Mouse (Mus musculus) MEL-GATA-1-ER (cell line): ENCODE data around the gene Mia2.

Source experiments
- DNase-seq: peaks from one replicate; pipeline ENCODE4 v3.0.0-alpha.2; 2012; ENCODE audit warnings: low read depth; ENCODE audit errors: extremely low read depth

Mia2 gene

DNA sequence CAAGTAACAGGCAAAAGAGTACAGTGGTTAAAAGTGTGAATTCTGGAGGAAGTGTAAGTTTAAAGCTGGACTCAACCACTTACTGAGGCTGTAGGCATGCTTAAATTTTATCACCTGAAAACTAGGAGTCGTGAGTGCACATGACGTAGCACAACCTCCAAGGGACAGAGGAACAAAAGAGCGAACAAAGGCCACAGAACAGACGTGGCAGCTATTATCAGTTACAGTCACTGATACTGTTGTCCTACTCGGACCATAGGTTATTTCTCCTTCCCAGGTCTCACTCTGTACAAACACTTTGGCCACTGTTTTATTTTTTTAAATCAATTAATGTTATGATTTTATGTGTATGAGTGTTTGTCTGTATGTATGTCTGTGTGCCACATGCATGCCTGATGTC is 9.2 kb downstream of the Mia2 start:
- no peak for DNase-seq

DNA sequence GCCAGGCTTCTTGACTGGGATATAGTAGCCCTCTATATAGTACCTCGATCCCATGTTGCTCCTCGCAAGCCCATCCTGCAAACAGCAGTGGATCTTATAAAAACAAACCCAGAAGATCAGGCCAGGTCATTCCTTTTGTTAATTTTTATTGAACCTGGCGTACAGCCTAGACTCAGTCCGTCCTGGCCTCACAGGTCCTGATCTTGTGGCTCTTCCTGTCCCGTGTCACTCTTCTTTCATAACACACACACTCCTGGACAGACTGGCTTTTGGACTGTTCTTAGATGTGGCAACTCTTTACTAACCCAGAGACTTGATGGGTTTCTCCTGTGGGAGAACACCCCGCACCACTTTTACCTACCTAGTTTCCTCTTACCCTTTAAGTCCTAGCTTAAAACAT is 10.3 kb downstream of the Mia2 start:
- DNase-seq, result no peak

DNA sequence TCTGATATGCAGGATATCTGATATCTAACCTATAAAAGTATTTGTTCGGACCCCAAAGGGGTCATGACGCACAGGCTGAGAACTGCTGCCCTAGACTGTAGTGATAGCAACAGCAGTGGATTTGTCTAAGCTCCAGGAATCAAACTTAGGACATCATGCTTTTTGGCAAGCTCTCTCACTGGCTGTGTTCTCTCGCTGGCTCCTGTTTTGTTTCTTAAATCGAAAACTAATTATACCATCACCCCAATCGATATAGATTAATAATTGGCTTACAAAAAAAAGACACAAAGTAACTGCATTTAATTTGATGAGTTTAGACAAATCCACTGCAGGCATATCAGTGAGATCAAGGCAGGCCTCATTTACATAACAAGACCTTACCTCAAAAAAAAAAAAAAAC is 10.9 kb downstream of the Mia2 start:
- DNase-seq, result no peak

DNA sequence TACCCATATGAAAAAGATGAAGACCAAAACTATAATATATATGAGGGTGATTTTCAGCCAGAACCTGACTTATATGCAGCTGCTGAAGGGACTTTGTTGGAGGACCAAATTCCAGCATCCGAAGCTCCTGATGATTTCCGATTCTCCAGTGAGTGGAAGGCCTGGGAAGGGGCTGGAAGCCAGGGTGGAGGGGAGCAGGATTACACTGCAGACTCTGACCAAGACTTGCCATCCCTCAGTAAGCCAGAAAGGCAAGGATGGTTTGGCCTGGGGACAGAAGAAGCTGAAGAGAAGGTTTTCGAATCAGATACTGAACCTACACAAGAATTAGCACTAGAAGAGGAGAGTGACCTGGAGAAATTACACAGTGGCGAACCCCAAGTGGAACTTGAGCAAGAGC is 12.3 kb downstream of the Mia2 start:
- no peak for DNase-seq

DNA sequence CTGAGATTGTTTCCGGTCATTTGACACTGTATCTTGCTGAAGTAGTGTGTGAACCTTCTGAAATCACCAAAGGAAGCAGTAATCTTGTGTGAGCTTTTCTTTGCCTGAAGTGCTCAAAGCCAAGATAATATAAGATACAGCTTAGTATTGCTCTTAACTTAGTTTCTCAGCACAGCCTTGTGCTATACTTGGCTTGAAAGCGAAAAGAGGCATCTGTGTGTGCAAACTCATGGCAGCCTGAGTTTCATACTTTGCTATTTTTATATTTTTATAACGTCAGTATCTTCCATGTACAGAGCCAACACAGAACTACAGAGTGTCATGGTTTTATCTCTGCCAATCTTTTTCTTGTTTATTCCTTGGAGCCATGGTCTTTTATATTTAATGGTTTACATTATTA is 21.6 kb downstream of the Mia2 start:
- DNase-seq, result no peak

DNA sequence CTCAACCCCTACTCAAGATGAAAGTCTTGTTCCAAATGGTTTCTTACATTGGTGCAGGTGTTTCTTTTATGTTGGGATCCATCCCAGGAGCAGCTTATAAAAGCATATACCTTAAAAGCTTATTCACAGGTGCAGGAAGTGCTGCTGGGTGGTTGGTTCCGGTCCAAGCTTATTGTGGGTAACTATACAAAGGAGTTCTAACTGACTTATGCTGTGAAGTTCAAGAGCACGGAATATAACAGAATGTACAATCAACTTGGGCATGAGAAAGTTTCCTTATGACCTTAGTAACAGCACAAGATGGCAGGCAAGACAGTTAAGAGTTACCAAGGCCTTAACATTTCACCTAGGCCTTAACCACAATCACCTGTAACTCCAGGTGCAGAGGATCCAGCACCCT is 29.8 kb downstream of the Mia2 start:
- no peak for DNase-seq

DNA sequence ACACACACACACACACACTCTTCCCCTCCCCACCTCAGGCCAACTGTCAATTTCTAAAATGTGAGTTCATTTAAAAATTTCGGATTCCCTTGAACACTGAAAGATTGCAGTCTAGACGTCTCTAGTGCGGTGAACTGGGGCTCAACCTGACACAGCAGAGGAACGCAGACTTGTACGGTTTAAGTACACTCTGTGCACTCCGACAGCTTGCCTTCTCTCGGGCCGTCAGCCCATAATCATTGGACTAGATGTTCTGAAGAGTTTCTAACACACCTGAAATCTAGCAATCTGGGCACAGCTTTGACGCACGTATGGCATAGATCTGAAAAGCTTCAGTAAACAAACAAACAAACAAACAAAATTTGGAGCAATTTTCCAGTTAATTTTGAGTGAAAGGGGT is 32.9 kb downstream of the Mia2 start:
- DNase-seq, result no peak

DNA sequence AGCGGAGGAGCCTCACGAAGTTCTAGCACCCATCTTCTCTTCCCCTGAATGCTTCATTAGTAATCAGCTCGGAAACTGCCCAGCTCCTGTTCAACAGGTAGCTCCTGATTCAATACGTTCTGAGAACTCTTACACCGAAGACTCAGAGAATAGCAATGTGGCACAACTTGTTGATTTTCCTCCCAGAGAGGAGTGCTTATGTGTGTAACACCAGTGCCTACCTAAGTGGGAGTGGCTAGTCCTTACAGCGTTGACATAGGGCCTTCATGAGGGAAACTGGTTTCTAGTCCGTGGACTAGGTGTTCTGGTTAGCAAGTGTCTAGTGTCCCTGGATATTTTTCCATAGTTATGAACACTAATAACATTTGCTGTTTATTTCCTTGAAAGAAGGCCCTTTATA is 33.4 kb downstream of the Mia2 start:
- DNase-seq, result no peak

DNA sequence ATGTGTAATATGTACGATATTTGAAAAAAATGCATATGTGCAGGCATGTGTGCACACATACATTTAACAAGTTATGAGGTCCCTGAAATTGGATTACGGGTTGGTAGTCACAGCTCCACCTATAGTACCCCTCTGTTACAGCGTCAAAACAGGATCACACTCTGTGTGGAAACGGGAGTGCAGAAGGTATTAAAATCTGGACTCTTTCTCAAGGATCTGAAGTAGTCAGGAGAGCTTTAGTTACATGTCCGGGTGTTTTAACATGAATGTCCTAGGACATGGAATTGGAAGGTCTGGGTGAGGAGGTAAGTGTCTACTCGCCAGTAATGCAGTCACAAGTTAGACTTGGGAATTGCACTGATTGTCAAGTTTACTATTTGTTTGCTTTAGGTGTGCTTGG is 34.0 kb downstream of the Mia2 start:
- no peak for DNase-seq

DNA sequence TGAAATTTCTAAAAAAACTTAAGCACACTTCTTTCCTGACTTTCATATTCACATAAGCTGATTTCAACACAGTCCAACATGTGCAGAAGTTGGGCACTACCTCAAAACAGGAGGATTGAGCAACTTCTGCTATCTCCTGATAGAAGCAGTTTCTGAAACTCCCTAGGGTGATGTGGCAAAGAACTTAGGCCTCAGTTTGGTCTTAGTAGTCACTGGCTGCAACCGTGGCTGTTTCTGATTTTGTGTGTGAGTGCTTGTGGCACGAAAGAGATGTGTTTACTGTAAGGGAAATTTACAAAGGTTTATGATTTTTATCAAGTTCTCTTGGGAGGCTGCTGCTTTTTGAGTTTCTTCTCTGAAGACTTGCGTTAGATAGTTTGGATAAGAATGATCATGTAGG is 34.6 kb downstream of the Mia2 start:
- peak; percentile 80 for DNase-seq

DNA sequence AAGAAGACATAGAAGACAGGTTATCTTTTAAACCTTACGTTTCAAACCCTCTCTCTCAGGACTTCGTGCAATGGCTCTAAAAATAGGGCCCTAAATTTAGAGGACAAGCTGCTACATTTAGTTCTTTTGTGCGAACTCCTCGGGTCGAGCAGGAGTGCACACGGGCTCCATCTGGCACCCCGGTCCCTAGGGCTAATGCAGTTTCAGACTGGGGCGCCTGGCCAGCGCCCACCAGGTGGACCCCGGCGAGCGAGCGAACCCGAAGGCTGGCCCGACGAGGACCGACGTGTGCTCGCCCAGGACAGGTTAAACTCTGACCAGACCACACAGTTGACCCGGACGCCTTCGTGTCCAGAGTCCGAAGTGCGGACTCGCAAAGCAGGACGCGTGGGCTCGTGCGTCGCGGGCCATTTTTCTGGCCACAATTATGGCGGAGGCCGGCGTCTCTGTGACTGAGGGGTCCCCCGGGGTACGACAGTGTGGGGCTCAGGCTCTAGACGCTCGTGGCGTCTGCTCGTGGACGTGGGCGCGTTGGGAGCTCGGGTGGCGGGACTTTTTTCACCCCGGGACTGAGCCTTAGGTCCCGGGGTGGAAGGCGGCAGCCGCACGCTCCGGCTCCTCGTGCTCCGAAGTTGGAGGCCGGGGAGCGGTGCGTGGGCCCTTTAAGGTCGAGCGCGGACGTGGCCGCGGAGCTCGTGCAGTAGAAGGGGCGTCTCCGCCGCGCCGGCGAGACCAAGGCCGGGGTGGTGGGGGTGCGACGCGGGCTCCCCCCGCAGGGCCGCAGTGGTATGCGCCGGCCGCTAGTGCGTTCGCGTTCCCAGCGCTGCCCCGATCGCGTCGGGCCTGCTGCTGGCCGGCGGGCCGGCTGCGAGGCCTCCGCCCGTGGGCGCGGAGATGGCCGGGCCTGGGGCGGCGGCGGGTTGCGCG is 35.3 kb downstream of the Mia2 start:
- DNase-seq, result peak; percentile 55

DNA sequence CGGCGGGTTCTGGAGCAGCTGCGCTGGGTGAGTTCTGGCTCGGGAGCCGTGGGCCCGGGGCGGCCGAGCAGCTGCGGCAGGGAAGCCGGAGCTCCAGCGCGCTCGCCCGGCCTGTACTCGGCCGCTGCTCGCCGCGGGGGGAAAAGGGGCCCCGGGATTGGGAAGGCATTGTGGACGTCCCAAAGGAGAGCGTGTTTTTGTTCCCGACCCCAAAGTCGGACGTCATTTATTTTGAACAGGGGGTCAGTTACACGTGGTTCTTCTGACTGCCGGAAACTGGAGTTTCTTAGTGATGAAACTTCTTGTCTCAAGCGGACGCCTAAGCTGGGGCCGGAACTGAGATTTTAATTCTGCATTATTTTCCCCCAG is 36.0 kb downstream of the Mia2 start:
- DNase-seq, result peak; percentile 33

DNA sequence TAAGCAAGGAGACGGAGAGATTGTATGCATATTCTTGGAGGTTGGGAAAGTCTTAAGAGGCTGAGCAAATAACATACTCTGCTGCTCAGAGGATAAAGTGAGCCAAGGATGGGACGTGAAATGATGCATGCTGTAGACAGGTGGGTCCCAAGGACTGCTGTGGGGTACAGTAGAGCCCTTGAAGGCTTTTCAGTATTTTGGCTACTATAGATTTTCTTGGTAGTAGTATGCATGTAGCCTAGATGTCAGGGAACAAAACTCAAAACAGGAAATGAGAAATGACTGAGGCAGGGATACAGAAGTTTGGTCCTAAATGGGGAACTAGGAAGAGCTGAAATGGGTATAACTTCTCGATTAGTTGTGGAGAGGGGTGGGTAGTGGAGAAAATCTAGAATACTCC is 36.9 kb downstream of the Mia2 start:
- peak; percentile 56 for DNase-seq

DNA sequence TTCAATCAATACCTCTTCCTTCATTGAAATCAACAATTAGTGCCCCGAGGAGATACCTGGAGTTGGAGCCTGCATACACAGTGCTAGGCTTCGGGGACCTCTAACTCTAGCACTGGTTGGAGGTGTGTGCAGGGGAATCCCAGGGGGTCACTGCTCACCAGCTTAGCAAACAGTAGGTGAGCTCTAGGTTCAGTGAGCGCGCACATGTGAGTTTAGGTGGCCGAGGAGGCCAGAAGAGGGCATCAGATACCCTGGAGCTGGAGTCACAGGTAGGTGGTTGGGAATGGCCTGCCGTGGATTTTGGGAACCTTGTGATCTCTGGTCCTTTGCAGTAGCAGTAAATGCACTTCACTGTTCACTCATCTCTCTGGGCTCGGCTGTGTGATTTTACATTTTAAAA is 37.3 kb downstream of the Mia2 start:
- no peak for DNase-seq

DNA sequence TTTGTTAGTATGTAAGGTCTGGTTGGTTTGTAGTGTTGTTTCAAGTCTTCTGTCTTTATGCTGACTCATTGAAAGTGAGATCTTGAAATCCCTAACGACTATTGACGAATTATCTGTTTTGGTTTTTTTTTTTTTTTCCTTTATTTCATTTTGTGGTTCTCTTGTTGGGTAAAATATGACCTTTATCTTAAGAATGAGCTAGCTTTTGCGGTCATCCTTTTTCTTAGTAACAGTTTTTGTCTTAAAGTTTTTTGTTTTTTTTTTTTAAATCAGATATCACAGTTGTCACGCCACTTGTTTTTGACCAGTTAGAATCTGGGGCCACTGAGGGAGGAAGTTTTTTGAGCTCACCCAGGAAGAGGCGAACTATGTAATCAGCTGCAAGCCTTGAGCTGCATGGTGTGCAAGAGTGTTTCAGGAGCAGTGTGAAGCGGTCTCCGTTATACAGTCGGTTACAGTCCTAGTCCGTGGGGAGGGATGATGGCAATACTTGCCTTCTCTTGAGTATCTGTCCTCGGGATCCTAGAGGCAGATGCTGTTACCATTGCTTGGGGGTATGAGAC is 37.9 kb downstream of the Mia2 start:
- peak; percentile 83 for DNase-seq

DNA sequence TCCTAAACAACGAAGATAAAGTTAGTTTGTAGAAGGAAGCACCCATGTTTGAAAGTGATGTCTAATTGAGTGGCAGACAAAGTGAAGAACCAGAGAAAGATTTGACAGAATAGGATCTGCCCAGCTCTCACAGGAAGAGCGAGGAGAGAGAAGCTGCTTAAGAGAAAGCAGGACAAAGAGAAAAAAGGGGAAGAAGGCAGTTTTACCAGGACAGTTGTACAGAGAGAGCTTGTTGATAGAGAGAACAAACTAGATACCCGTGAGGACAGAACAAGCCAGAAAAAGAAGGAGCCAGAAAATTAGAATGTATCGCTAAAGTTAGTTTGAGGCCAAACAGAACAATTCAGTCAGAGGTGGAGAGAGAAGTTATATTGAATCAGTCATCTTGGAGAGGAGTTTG is 39.5 kb downstream of the Mia2 start:
- DNase-seq, result peak; percentile 56

DNA sequence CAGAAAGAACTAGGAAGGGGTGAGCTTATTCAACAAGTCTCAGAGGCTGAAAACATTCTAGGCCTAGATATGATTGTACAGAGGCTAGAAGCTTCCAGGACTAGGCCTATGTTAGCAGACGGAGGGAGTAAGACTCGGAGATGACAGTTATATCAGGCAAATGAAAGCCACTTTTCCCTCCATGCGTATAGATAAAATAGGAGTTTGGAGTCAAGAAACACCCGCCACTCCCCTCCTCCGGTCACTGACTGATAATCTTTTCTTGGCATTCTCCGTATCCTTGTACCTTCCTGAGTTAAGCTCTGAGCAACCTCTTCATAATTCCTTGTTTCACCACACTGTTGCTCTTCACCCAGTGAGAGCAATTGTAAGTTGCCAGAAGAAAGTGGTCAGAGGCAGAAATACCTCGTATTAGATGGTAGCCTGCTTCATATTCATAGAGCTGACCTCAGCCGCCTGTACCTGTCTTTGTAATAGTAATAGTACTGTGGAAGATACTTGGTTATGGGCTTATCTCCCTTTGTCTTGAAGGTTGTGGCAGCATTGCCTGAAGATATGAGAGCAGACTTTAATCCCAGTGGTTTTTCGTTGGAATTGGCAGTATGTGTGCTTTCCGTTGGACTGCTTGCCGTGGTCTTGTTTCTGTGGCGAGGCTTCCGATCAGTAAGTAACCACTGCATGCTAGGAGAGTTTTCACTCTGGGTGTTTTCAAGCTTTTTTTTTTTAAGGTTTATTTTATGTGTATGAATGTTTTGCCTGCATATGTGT is 40.1 kb downstream of the Mia2 start:
- DNase-seq, result peak; percentile 33

DNA sequence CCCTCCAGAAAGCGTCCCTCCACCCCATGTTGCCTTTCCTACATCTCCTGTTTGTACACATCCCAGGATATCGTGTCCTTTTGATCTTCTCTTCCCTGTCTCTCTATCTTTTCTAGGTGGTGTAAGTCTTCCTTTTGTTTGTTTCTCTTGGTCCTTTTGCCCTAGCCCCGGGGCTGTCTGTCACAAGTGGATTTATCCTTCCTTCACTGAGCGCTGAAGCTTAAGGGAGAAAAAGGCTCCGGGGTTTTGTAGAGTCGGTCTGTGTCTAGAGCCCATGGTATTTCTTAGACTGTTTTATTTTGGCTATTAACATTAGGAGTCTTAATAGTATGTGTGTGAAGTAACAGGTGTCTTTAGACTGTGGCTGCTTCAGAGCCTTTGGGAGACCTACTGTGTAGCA is 41.4 kb downstream of the Mia2 start:
- DNase-seq, result no peak

DNA sequence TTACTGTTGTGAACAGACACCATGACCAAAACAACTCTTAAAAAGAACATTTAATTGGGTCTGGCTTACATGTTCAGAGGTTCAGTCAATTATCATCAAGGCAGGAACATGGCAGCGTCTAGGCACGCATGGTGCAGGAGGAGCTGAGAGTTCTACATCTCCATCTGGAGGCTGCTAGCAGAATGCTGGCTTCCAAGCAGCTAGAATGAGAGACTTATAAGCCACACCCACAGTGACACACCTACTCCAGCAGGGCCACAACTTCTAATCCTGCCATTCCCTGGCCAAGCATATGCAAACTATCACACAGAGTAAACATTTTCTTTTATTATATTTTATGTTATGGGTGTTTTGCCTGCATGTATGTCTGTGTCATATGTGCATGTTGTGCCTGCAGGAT is 43.8 kb downstream of the Mia2 start:
- DNase-seq, result no peak

DNA sequence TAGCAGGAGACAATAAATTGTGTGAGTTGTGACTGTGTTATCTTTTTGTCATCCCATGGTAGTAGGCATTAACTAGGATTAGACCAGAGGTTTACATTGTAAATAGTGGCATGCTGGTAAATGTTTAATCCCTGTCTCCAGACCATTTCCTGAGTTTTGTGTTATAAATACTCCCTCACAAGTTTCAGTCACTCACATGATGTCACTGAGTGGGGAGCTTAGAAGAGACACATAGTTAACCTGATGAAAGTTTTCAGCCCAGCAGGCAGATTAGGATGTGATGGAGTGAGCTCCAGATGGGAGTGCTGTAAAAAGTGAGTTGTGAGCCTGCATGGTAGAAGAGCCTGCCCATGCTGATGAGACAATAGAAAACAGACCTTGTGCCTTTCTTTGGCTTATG is 49.5 kb downstream of the Mia2 start:
- DNase-seq, result no peak

DNA sequence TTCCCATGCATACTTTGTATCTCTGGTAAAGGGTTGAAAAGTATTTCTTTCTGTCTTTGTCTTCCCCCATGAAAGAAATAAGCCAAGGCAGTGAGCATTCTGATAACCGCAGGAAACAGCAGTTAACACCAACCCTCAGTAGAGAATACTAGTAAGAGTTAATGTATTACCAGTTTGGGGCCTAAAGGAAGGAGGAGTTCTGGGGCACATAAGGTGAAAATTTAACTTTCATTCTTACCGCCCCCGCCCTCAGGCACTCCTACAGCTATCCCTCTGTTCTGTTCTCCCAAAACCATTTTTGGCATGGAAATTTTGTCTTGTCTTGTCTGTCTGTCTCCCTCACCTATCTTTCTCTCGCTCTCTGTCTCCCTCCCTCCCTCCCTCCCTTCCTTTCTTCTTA is 54.1 kb downstream of the Mia2 start:
- no peak for DNase-seq

DNA sequence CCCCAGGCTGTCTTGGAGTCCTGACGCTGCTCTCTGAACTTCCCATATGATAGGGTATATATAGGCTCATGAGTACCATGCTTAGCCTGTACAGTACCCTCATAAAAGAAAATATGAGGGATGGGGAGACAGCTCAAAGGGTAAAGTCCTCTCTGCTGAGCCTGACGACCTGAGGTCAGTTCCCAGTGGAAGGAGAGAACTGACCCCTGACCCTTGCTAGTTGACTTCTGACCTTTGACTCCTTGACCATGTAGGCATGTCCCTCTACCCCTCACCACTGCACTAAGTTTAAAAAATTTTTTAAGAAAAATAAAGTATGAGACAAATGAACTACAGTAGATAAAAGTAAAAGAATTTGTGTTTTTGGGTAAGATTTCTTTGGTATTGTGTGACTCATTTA is 65.5 kb downstream of the Mia2 start:
- no peak for DNase-seq

DNA sequence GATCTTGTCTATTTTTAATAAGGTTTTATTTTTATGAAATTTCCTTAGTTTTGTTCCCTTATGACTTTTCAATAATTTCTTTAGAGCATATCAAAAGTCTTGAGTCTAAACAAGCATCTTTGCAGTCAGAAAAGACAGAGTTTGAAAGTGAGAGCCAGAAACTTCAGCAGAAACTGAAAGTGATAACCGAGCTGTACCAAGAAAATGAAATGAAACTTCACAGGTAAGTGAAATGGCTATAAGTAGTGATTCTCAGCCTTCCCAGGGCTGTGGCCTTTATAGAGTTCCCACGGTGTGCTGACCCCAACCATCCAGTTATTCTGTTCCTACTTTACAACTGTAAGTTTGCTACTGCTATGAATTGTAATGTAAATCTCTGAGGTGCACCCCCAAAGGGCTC is 67.2 kb downstream of the Mia2 start:
- DNase-seq, result no peak
